Mouse (Mus musculus) gastrocnemius, adult 18-20 months (tissue): Measurements from ENCODE around the gene Akr1cl. TPM values are rescaled to one million over a fixed set of nuclear protein-coding genes. Genes with fewer than 3 reads are reported as not detected.
"Not testable (repeated sequence)": the region's sequence is repeated elsewhere in the genome, so short reads cannot be mapped to it uniquely, and the experiment has no call there.

Source experiments
- DNase-seq: peaks from one replicate; pipeline ENCODE4 v3.0.0; 2021; ENCODE audit warnings: low spot score
- long read RNA-seq, 2 experiments: library from polyadenylated mRNA; stranded (forward); transcript quantifications; one replicate each; pipeline ENCODE4 v2.0.0; 2021
- total RNA-seq, 2 experiments: library from RNA; stranded (reverse); gene quantifications; 2 replicates each; pipeline ENCODE4 v1.2.3; 2021

The Akr1cl gene
- total RNA-seq, result under 1 TPM in 1 of 2 experiments, not detected in 1; 0.37 TPM
- long read RNA-seq, experiment 1, result 0 reads
- long read RNA-seq, experiment 2, partial matches to known transcripts, result 0 of 1 reads
- long read RNA-seq, experiment 2, other reads (novel, unspliced or antisense), result 0 of 1 reads

DNA sequence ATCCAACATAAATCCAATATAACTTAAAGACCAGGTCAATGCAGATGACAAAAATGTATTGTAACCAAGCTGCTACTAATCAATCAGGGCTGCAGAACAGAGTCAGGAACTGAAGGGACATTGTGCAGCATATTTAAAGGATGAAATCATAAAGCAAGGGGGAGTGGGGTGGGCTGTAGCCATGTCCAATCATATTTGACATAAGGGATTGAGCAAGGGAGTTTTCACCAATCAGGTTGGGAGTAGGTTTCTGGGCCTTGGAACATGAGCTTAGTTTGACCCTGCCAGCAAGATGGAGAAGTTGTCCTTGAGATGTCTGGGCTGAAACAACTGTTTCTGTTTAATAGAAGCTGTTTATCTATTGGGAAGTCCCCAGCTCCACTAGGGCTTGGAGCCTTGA is at the start of gene Akr1cl:
Gene Akr1cl (minus strand): TSS at position 119 of the 400 bp plus-strand sequence.
- DNase-seq, result no peak

DNA sequence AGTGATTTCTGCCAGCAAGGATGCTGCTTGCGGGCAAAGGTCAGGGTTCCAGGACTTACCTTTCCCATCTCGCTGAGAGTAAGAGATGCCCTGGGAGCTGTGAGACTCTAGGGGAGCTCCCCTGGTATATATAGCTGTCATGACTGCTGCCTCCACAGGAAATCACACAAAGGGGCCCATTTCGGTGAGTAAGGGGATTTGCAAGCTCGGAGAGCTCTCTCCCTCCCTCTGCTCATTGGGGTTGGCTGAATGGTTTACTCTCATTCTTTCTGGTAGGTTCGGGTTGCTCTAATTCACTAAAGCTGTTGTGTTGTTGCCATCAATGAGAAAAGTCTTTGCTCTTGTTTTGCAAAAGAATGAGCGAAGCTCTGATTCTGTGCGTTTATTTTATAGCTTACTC is 49.6 kb upstream of the Akr1cl start, which contains the start of gene Crygb:
Gene Crygb (minus strand): TSS at position 101 of the 400 bp plus-strand sequence.
- no peak for DNase-seq

DNA sequence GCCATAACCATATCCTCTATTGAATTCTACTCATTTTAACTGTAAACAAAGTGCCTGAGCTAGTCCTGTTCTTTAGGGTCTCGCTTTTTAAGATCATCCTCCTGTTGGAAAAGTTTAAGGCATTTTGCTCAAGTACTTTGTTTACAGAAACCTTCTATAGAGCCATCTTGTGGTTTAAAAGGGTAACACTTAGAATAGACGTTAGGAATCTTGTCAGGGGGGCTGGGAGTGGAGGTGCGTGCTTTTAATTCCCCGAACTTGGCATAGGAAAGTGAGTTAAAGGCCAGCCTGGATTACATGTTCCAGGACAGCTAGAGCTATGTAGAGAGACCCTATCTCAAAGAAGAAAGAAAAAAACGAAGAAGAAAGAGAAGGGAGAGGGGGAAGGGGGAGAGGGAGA is 43.0 kb upstream of the Akr1cl start:
- DNase-seq, result no peak

DNA sequence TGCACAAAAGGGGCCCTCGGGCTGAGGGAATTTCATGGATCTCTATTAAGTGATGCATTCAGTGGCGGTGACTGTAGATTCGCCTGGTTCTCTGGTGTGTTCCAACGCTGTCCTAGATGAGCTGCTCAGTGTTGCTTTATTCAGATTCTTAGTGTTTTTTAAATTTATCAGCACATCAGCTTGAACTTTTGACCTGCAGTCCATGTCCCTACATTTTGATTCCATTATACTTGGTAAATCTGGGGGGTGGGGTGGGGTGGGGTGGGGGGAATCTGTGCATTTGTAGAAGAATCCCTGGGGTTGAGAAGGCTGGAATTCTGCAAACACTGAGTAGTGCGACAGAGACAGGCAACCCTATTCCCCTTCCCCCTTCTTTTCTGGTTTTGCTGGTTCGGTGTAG is 41.0 kb upstream of the Akr1cl start, which contains the start of gene Crygc:
Gene Crygc (minus strand): TSS at position 101 of the 400 bp plus-strand sequence.
- no peak for DNase-seq

DNA sequence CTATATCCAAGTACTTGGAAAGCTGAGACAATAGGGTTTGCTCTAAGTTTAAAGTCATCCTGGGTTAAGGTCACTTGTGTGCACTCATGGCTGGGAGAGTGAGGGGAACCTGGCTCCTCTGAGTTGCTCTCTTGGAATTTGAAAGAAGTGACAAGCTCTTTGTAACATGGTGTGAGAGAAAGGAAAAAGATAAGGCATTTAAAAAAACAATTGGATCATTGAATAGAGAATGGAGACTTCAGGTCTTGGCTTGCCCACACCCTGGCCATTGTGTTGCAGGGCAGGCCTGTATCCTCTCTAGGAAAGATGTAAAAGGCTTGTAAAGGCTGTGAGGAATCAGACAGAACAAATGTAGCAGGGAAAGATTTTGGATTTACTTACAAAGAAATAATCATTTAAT is 35.3 kb upstream of the Akr1cl start:
- no peak for DNase-seq

DNA sequence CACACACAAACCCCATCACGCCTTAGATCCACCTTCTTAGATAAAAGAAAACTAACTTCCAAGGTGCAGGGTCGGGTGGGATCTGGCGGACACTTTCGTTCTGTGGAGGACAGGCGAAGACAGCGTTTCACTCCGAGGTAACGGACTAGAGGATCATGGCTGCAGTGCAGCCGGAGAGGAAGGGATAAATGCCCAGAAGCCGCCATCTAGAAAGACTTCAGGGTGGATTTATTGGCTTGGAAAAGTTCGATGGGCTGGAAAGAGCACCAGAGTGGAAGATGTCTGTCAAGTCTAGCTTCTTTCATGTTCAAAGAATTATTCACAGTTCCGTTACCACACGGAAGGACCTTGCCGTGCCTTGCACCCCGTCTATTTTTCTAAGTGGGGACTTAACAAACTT is 31.6 kb upstream of the Akr1cl start:
- no peak for DNase-seq

DNA sequence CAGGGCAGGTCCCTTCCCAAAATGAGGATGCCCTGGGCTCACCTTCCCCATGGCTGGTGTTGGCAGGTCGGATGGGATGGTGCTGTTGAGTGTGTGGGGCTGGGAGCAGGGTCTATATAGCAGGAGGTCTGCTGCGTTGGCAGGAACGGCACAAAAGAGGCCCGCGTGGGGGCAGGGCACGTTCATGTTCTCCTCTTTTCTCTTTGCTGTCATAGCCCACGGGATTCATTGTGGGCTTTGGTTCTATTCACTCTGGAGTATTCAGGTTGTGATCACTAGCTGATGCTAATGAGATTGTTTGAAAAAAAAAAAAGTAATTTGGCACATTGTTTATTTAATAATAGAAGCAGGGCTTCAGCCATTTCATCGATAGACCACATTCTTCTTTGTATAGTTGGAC is 30.8 kb upstream of the Akr1cl start, which contains the start of gene Crygd:
Gene Crygd (minus strand): TSS at position 101 of the 400 bp plus-strand sequence.
- DNase-seq, result no peak

DNA sequence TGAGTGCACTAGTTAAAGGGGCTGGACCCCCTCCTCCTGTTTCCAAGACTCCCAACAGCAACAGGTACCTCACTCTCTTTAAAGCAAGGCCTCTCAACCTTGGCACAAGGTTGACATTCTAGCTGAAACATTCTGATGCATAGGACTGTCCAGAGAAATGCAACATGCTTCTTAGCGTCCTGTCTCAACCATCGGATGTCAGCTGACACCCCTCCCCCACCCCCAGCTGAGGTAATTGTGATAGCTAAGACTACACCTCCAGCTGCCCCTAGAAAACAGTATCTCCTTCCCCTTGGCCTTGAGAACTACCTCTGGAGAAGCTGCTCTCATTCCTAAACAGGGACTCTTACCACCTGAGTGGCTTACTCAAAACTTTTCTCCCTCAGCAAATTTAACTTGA is 19.6 kb upstream of the Akr1cl start:
- DNase-seq, result no peak

DNA sequence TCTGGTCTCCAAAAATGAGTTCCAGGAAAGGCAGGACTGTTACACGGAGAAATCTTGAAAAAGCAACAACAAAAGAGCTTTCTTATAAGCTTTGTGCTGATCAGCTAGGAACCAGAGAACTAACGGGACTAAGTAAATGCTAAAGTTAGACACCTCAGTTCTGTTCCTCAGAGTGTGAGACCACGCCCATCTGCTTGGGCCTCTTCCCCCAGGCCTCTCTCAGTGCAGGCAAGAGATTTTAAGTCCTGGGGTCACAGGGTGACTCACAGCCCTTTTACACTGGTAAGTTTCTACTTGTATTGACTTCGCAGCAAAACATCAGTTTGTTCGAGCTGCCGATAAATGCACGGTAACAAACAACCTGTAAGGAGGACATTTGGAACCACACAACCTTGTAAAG is 19.1 kb upstream of the Akr1cl start:
- no peak for DNase-seq

DNA sequence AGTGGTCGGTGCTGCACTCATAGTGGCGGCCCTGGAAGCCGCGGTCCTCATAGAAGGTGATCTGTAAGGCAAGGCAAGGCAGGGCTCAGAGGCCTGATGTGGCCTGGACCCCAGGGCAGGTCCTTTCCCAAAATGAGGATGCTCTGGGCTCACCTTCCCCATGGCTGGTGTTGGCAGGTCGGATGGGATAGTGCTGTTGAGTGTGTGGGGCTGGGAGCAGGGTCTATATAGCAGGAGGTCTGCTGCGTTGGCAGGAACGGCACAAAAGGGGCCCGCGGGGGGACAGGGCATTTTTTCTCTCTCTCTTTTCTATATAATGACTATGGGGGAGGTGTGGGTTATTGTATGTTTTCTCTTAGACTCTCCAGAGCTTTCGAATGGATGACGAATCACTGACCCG is 18.4 kb upstream of the Akr1cl start, which contains the start of gene Cryge:
Gene Cryge (minus strand): TSS at position 198 of the 400 bp plus-strand sequence.
- DNase-seq, result not testable (repeated sequence)

DNA sequence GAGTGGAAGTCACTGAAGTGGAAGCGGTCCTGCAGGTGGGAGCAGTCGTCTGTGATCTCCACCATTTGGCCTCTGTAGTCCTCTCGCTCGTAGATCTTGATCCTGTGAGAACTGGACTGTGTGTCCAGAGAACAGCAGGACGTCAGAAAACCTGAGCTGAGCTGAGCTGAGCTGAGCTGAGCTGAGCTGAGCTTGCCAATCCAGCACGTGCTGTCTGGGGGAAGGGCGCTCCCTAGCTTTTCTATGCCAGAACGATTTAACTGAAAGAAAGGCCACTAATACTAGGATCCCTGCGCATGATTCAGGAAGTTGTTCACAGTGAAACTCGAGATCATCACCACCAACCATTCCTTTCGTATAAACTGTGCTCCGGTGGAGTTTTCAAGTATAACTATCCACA is 16.2 kb upstream of the Akr1cl start:
- DNase-seq, result peak; percentile 34

DNA sequence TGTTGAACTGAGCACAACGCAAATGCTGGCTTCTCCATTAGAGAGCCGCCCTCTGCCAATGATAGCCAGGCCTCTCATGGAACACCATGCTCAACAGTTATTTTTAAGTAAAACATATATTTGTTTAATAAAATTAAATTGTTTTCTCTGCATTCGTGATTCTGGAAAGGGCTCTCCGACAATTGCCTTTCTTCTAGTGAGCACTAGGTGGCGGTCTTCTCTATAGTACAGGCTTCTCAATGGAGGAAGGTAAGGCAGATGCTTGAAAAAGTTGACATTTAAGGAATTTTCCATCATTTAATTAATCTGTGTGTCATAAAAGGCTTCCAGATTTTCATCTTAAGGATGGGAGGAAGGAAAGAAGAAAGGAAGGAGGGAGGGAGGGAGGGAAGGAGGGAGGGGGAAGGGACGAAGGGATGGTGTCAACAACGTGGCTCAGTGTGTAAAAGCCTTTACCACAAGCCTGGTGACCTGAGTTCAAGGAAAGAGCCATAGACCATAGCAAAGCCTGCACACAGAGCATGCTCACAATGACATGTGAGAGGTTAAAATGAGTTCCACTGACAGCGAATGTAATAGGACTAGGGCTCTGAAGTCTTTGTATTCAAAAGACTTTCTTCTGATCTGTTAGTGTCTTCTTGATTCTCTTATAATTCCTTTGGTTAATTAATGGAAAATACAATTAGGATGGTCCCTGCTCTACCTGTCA is 14.0 kb upstream of the Akr1cl start:
- peak; percentile 21 for DNase-seq

DNA sequence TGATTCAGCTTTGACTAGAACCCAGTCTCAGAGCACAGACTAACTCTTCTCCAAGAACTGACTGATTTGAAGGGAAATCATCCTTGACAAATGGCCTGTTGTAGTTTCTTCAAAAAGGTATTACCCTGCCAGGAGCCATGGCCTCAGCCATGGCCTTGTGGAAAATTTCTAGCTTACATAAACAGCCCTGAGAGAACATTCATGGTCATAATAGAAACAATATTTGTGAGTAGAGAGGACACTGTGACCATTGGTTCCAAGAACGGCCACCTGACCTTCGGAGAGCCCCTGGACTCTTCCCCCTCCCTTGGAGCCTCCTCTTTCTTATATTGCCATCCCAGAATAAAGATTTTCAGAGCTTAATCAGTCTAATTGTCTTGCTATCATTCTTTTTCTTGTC is 10.9 kb upstream of the Akr1cl start:
- DNase-seq, result no peak

DNA sequence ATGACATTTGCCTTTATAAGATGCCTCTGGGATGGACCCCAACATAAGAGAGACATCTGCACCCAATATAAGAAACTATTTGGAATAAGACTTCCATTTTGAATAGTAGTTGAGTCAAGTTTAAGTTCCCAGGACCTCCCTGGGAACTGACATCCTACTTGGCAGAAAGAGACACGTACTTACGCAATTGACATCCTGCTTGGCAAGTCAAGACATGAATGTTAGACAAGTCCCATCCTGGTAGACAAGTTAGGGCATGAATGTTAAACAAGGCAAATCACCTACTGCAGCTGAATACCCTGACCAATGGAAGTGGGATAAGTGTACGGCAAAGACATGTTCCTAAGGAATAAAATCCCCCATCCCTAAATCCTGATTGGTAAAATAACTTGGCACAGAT is 9.3 kb upstream of the Akr1cl start:
- no peak for DNase-seq

DNA sequence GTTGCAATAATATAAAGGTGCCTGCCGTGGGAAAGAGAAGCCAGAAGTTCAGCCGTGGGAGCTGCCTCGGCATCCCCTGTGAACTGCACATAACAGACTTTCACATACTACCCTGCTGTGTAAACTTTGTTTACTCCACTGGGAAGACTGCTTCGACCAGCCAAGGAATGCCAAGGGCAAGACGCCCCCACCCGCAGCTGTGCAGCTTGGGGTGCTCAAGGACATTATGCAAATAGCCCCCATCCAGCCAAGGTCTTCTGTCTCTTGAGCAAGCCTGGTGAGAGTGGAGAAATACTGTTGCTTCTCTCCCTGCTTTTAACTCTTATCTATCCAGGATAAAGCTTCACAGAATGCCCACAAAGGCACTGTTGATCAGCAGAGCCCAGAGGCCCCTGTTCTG is 8.2 kb upstream of the Akr1cl start:
- no peak for DNase-seq

DNA sequence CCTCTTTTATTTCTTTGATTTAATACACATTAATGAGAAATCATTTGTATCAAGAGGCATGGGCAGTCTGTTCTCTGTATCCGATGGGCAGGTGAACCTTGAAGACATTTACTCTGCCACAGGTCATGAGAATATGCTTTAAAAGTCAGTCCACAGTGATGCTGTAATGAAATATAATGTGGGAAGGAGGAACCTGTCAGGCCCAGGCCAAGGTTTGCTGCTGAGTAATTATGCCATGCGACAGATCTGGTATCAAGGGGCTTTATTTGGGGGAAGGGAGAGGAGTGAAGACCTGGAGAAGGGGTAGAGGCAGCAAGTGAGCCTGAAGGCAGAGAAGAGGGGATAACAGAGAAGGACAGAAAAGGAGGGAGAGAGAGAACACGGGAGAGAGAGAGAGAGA is 7.1 kb upstream of the Akr1cl start:
- no peak for DNase-seq

DNA sequence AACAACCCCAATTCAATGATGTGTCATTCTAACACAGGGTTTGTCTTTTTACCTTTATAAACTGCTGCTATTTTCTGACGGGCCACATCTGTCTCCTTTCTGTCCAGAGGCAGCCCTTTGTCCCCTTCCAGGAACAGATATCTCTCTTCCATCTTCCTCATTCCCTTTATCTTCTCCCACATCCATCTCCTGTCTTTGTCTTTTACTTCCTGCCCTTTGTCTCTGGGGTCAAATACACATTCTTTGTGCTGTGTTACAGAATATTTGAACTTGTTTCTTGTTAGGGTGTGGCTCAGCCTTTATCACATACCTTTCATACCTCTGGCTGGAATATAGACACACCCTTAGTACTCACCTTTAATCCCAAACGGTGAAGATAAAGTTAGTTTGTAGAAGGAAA is 5.0 kb upstream of the Akr1cl start:
- DNase-seq, result no peak

DNA sequence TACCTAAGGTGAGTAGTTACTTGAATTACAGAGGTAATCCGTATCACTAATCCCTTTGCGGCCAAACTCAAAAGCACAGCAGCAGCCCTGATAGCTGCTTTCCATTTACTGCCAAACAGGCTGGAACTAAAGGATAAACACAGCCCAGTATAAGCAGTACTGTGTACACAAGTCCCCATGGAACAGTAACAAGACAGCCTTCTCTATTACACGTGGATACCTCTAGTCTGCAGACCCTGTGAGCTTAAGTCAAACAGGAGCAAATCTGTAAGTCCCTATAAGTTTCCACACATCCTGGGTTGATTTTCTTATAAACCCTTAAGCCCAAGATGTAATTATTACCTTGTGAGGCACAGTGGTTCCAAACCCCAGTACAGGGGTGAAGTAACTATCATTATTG is 3.0 kb upstream of the Akr1cl start:
- no peak for DNase-seq

DNA sequence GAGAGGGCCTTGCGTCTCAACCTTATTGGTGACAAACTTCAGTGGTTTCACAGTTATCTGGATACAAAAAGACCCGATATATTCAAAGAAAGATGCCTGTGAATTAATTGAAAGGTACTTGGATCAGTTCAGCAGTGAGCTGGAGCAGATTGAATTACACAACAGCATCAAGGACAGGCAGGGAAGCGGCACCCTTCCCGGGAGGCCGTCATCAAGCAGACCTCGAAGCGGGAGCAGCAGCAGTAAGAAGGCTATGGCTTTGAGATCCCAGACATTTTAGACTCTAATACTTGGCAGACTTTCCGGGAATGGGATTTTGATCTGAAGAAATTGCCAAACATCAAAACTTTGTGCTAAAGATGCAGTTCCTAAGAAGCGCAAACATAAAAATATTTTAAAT is 4.4 kb downstream of the Akr1cl start:
- no peak for DNase-seq

DNA sequence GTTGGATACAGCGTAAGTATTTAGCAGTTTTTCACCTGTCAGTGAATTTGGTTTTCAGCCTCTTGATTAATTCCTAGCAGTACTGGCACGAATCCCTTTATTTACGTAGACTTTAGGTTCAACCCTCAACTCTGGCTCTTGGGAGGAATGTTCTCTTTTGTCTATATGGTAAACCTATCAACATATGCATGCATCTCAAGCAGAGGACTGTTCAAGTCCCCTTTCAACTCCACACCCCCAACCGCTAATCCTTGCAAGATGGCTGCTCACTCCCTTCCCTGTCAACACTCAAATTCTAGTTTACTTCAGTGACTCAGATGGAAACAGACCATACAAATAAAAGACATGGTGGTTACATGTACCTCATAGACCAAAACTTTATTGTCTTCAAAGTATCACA is 19.8 kb downstream of the Akr1cl start:
- DNase-seq, result no peak

DNA sequence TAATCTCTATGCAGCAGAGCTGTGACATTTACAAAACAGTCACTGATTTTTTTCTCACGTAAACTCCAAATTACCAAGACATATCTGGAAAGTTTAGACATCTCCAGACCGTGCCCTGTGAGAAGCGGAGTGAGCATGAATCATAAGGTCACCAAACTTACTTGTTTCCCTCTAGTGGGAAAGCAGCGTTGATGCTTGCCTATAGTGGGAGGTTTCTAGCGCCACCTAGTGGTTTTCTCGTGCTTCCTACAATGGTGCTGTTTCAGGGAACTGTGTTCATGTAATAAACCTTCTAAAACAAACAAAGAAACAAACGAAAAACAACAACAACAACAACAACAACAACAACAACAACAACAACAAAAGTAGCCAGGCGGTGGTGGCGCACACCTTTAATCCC is 22.4 kb downstream of the Akr1cl start:
- DNase-seq, result peak; percentile 73

DNA sequence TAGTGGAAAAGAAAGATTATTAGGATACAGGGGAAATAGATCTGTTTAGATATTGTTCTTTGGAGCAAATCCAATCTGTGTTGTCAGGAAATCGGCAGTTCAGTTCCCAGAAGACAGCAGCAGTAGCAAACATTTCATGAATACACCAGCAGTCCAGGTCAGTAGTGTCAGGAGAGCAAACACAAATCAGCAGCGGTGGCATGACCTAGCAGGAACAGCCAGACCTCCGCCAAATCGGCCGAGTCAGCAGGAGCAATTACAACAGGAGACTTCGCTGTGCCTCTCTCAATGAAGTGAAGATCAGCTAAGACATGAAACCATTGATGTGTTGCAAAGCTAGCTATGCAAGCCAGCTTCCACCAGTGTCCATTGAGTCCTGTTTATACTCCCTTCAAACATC is 27.0 kb downstream of the Akr1cl start:
- no peak for DNase-seq

DNA sequence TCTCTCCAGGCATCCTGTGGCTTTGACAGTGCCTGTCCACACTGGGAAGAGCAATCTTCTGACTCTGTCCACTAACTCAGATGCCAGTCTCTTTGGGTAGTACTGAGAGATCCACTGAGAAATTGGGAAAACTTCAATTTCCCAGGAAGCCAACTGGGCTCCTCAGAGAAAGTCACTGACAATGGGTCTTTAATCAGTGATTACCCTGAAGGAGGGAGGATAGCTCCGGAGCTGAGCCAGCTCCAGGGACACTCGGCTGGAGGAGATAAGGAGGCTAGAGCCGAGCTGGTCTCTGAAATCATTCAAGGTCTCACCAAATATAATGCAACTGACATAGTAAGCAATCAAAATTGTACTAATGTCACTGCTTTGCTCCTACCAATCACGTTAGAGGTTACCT is 28.0 kb downstream of the Akr1cl start:
- DNase-seq, result no peak
